Mouse (Mus musculus): ENCODE measurements around the gene 5730522E02Rik.
A peak's percentile ranks its signal among the peaks of the same experiment; 100 is the strongest.

Gene 5730522E02Rik

DNA sequence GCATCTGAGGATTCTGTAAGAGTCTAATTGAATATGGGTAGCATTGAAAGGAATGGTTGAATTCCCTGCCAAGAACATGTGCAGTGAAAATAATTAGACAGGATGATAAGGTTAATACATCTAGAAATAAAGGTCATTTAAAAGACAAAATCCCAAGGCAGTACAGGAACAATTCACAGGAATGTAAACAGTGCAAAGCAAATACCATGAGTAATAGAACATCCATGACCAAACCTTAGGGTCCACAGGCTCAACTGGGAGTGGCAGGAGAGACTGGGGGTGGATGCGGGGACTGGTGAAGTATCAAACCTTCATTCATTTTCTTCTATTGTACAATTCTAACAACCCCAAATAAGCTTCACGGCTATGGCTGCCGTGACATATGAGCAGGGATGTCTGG, 536.4 kb downstream of the 5730522E02Rik start:
- DNase-seq (ENCODE audit: low spot score): no peak

DNA sequence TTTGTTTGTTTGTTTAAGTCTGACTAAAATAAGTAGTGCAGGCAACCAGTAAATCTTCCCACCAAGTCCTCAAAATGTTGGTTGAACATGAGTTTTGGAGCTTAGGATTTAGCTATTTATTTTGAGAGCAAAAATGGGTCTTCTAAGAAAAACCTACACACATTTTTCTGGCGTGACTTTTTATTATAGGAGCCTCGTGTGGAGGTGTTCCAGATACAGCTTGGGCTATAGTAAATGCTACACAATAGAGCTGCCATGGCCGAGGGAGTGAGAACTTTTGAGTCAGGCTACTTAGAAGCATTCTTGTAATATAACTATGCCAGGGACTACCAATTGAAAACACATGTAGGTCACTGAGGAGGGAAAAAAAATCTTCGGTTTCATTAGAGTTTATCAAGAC, 540.5 kb downstream of the 5730522E02Rik start:
- DNase-seq (ENCODE audit: low spot score): no peak

DNA sequence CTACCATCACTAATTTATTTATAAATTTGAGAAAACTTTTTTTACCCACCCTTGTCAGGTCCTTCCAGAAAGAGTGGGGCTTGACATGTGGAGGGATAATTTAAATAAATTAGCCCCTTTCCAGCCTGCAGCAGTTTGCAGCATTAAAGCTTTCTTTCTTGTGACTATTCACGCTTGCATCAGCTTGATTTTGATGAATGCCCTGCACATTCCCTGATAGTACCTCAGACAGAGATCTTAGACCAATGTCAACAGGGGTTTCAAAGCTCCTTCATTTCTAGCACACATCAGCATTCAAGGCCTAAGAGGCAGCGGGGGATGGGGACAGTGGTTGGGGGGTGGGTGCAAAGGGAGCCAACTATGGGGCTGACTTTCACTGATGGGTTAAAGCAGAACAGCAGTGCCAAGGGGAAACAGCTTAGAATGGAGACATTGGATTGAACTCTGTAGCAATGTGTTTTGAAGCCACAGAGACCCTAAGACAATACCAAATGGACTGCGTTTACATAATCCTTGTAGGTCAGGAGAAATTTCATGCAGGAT, 545.9 kb downstream of the 5730522E02Rik start:
- DNase-seq (ENCODE audit: low spot score): no peak

DNA sequence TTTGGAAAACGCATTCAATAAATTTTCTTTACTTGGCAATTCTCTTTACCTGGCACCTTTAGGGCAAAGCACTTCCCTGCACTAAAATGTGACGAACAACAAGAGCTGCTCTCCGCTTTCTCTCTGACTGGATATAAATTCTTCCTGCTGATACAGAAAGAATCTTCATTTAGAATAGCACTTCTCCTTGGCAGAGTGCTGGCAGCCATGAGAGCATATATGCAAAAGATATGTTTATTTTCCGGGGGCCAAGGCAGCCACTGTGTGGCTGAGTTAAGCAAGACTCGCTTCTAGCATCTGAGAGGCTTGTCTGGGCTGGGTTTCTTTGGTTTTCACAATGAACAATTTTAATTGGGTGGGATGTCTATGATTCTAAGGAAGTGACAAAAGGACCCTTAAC, 564.3 kb downstream of the 5730522E02Rik start:
- no peak for DNase-seq (ENCODE audit: low spot score)

DNA sequence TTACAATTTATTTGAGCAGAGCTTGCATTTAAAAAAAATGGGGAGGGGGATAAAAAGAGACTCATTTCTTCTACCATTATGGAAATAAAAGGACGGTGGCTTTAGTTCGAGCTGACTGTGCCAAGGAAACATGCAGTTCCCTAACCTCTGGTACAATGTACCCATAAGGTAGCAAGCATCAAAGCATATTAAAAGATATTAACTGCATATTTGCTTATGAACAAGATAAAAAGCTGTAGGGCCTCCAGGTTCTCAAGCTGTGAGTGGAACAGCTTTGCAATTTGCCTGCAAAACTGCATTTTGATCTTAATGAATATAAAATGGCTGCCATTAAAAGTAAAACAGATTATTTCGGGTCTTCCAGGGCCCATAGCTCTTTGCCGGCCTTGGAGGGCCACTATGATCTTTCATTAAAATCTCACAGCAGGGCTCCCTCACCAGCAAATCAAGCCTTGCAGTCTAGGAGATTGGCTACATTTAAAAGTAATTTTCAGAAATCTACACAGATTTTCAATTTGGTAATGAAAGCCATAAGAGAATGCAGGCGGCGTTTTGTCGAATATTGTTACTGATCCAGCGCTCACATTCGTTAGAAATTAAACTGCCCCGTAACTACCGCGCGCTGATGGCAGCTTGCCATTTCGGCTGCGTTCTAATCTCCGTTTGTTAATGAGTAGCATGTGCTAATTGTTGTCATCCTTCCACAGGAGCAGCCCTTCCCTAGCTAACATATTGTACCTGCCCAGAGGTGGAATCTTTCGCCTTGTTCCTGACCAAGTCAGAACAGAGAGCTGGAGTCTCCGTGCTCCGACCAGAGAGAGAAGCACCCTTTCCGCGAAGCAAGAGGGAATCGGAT, 565.6 kb downstream of the 5730522E02Rik start:
- DNase-seq (ENCODE audit: low spot score): peak; percentile 8

DNA sequence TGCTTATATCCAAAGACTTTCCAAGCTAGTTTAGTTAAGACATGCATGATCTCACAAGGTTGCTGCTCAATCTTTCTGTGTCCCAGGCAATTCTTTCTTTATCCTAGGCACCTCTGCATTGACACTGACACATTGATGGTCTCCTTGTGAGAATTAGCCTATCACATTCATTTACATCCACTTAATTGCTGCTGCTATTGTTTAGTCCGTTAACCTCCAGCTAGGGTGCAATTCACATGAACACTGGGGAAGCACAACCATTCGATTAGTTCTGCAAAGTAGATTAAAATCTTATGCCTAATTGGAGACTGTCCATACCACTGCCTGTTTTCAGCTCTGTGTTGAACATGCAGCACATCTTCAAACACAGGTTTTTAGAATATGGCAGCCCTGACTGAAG, 603.7 kb downstream of the 5730522E02Rik start:
- DNase-seq (ENCODE audit: low spot score): no peak

DNA sequence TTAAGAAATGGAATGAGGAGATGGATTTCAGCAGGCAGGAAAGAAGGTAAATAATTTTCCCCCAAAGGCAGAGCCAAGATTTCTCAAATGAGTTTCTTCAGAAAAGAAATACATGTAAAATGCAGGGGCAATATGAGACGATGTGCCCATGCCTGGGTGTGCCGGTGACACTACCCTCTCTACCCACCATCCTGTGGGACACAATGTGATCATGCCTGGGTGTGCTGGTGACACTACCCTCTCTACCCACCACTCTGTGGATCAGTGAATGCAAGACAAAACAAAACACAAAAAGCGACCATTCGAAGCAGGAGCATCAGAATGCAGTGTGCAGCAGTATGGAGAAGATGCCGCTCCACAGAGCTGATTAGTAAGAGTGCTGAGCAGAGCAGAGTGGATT, 610.5 kb downstream of the 5730522E02Rik start:
- no peak for DNase-seq (ENCODE audit: low spot score)

DNA sequence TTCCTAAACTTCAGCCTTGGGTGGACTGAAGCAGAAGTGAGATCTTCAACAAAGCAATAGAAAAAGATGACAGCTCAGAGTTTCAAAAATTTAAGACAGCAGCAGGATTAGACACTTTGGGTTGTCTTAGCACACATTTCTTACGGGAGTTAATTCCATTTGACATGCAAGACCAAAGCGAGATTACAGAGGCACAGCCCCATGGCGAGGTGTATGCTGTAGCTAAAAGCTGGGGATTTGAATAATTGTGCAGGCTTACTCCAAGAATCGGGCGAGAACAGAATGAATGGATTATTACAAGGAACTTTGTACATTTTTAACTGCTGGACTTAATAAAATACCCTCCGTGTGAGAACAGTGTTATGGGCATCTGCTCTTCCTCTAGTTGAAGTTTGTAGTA, 615.3 kb downstream of the 5730522E02Rik start:
- no peak for DNase-seq (ENCODE audit: low spot score)

DNA sequence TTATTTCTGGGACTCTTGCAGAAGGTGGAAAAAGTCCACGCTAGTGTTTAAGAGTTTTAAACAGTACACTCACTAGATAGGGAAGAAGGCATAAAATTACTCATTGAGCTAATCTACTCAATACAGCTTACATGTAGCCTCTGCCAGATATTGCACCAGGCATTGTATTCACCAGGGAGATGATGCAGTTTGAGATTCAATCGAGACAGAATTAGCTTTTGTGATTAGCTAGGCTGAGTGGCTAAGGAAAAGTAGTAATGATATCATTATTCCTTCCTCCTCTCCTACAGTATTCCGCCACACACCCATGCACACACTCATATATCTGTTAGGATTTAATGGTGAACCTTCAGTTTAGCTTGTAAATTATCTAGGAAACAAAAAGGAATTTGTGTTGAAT, 615.8 kb downstream of the 5730522E02Rik start:
- no peak for DNase-seq (ENCODE audit: low spot score)

DNA sequence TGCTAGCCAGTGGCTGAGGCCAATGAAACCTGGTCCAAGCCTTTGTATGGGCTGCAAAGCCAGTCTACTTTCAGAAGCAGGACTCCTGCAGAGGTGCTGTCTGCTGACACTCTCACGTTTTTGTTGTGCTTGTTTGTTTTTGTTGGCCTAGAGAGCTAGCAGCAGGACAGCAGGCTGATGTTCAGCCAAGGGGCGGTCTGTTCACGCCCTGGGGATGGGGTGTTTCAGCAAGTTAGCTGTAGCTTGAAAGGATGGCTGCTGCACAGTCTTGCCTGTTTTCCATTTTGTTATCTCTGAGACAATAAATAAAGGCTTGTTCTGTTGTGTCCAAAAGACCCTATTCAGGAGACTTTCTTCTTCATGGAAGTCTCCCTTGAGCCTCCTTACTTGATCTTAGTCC, 618.3 kb downstream of the 5730522E02Rik start:
- no peak for DNase-seq (ENCODE audit: low spot score)

DNA sequence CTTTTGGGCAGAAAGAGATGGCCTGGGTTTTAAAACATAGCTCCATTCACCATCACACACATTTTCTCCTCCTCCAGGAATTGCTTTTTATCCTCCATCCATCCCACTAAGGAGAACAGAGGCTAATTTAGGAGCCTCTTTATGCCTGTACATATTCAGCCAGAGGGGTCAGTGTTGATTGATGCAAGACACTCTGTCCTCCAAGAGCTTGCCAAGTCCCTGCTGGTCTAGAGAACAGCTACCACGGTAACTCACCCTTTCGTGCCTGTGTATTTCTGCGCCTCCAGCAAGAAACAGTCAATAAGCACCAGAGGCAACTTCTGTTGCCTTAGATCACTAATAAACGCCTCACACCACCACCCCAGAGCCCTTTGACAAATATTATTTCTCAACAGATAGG, 620.3 kb downstream of the 5730522E02Rik start:
- DNase-seq (ENCODE audit: low spot score): no peak

DNA sequence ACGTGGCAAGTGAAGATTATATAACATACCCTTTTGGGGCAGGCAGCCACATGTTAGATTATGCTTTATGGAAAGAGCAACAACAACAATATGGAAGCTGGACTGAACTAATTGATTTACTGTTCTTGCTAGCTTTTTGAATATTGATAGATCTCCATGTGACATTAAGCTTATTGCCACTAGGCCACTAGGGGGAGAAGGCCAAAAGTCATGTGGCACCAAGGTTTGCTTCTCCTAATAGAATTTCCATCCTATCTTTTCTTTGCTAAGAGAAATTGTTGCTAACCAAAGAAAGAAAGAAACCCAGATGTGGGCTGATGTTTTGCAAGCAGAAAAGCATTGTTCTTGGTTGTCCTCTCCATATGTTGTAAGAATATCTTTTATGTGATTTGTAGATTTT, 621.1 kb downstream of the 5730522E02Rik start:
- DNase-seq (ENCODE audit: low spot score): no peak

DNA sequence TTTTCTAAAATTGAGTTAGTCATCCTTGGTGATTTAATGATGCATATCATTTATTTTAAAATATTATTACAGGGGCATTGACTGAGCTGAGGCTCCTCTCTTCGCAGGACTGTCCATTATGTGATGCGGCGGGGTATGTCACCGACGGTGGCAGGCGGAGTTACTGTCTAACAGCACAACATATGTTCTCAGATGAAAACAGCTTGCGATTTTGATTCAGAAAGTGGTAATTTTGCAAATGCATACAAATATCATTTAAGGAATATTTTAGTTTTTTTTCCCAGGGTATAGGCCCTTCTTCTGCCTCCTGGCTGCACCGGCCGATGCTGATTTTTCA, 636.5 kb downstream of the 5730522E02Rik start:
- DNase-seq (ENCODE audit: low spot score): no peak

DNA sequence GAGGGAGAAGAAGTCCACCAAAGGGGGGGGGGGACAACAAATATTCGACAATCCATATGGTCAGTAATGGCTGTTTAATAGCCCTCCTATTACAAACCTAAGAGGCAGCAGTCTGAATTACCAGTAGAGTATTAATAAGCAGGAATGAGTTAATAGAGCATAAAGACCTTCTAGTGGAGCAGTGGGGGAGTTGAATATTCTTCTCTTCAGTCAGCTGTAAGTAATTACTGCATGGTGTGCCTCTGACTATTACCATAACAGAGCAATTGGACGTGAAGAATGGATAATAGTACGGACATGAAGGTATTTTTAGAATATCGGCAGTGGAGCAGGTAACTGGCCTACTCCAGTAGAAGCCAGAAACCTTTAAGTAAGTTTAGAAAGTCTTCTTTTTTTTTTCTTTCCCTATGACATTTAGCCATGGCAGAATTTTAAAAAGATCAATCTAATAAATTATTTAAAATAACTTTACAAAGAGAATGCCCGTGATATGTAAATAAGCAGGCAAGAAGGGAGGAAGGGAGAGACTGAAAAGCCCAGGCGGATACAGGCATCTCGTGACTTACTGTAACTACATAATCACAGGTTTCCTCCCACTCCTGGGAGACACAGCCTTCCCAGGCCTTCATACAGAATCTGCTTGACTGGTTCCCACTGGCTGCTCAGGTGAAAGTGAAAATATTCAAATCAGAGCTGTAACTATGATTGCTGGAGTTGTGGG, 637.0 kb downstream of the 5730522E02Rik start:
- no peak for DNase-seq (ENCODE audit: low spot score)

DNA sequence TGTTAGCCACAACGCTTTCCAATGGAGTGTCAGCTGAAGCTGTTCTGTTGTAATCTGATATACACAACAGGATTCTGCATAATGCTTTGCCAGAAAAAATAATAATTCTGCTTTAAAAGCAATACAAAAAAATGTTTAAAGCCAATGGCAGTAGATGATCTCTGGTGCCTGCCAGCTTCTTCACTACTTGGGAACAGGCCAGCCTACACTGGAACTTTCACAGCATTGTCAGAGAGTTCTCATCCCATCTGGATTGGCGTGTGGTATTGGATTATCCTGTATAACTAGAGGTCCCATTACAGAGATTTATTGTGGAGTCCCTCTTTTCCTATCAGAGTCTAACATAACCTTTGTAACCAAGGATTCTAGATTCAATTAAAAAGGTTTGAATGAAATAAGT, 639.2 kb downstream of the 5730522E02Rik start:
- no peak for DNase-seq (ENCODE audit: low spot score)
